Mouse (Mus musculus): ENCODE data around the gene Inpp4b.

Gene Inpp4b

DNA sequence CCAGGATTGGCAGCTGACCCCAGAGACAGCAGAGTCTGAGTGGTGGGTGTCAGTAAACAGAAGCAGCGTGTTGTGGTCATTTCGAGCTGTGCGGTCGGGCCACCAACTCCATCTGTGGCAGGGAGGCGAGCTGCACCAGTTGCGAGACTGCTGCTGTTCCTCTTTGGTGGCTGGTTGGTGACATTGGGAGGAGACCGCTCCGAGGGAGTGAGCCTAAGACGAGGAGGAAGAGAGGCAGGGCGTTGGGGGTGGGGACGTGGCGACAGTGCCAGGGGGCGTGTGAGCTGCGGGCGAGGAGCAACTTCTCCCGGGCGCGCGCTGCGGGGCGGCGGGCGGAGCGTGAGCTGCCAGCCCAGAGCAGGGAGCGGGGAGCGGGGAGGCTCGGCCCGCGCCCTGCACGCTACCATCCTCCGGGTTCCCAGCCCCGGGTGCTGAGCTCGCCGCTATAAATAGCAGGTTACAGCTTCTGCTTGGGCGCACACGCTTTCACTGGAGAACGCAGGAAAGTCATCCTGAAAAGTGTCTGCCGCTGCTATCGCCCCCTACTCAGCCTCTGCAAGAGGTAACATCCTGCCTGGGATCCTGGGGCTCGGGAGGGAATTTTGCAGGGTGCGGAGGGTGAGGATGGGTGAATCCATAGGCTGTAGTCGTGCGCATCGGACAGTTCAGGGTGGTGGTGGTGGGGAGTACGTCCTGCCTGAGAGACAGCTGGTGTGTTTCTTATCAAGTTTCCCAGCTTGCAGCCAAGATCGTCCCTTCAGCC, at the start of gene Inpp4b:
Inpp4b (plus strand) TSS at position 321 of the 763 bp plus-strand sequence.
- DNase-seq (ENCODE audit: low spot score in 2 of 2) = peak; percentile 80 to 82

DNA sequence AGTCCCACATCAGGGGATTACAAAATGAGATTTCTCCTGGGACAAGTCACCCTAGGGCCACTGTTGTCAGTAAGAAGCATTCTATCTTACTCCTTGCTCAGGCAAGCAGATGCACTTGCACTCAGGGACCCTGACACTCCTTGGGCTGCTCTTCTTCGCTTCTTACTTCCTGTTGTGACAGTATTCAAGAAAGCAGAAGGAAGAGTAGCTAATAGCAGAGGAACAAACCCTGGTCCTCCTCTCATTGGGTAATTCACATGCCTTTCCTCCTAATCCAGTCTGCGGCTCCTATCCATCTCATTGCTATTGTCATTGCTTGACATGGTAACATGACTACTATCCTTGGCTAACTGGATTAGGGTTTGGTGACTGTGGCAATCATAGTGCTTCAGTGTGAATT, 7.1 kb upstream of the Inpp4b start:
- no peak for DNase-seq (ENCODE audit: low spot score in 2 of 2)

DNA sequence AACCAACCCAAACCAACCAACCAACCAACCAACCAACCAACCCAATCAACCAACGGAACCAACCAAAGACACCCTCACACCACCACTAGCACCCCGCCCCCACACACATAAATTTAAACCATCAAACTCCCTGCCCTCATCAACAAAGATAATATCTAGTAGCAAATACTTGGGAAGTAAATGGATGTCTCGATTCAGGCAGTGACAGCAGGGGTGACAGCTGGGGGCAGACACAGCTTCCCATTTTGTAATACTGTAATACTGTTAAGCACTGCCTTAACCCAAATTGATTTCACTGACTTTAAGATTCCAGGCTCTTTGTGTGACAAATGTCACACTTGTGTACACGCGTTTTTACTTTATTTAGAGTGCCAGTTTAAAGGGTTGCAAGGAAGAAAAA, 1.2 kb upstream of the Inpp4b start:
- DNase-seq (ENCODE audit: low spot score in 2 of 2) = no peak

DNA sequence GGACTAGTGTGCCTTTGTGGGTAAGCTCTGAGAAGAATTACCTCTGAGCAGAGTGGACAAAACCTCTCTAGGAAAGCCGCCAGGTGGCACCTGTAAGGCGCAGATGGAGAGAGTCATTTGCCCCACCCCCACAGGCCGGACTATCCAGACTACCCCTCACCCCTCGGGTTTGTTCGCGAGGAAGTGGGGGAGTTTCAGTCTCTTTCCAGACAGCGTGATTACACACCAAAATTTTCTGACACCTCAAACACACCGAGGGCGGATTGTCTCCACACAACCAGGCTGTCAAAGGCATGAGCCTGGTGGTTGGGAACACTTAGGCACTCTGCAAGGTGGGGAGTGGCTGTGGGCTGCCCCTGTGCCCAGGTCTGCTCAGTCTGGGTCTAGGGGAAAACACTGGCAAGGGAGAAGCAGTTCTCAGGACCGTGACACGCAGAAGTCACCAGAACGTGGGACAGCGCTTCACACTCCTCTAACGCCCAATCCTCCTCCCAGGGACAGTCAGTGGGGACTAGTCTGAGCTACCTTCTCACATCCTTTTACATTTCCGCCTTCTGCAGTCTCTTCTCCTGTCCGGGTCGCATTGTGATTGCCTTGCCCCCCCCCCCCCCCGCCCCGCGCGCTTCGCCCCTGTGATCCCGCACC, 643 bp upstream of the Inpp4b start:
- DNase-seq (ENCODE audit: low spot score in 2 of 2) = peak; percentile 84 to 86

DNA sequence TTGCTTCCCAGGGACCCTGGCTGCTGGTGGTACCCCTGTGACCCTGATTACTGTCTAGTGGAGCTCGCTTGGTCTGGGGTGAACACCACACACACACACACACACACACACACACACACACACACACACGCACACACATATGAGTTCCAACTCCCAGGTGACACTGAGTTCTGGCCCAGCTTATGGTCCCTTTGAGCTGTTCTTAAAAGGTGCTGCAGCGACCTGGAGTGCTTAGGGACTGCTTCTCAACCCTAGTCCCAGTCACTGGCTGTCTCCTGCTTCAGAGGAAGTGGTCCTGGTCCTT, 595 bp downstream of the Inpp4b start:
- DNase-seq (ENCODE audit: low spot score in 2 of 2) = no peak

DNA sequence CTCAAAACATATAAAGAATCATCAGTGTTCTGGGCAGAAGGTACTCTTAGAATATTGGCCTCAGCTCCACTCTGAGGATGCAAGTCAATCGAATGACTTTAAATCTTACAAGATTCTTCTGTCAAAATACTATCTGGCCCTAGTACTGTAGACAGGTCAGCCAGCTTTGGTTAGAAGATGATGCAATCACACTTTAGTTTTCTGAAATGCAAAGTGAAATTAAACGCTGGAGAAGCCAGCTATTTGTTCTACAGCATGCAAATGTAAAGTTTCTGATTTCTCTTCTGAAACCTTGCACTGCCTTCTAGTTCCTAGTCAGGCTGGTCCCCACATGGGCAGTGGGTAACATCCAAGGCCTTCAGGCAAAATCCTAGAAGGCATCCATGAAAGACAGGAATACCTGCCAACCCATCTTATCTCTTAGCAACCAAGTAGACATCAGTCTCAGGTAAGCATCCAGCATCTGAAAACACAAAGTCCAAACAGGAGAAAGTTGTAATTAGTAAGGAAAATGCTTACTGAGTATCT, 2.9 kb downstream of the Inpp4b start:
- DNase-seq (ENCODE audit: low spot score in 2 of 2) = peak; percentile 15 to 35

DNA sequence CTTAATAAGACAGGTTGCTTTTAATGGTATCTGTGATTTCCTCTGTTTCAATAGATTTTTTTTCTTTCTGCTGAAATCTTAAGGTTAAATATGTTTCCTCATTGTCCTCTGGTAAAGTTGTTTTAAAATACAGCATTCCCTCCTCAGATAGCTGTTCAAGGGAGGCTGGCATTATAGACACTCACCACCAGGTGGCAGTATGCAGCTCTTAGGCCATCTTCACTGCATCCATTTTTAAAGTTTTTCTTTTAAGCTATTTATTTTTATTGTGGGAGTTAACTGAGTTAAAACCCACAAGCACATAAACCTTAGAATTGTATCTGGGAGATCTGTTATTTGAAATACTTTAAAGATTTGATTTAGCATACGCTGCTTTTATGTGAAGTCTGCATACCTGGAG, 7.1 kb downstream of the Inpp4b start:
- DNase-seq (ENCODE audit: low spot score in 2 of 2) = peak; percentile 31 to 43

DNA sequence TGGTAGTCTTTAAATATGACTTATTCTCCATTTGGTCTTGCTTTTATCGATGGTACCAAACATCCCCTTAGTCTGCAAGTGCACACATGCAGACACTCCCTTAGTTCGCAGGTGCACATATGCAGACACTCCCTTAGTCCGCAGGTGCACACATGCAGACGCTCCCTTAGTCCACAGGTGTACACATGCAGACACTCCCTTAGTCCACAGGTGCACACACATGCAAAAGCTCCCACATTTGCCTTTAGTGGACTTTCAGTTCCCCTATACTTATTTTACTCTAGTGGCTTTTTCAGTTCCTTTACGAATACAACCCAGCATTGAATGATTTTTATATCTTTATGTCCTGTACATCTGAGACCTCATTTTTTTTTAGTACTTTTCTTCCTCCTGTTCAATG, 11.1 kb downstream of the Inpp4b start:
- DNase-seq (ENCODE audit: low spot score in 2 of 2) = peak; percentile 80 to 82

DNA sequence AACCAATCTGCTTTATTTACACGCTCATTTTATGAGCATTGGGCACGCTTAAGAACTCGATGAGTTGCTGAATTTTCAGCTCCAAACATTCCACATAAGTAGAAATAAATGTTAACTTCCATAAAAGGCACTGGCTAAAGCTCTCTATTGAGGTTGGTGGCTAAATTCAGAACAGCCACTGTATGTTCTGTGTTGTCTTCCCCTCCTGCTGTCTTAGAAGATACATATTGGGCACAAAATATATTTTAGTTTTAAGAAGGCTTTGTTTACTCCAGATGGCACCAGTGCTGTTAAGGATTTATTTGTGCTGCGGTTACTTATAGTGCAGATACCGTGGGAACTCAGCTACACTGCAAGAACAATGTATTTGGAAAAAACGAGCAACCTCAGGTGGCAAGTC, 15.8 kb downstream of the Inpp4b start:
- no peak for DNase-seq (ENCODE audit: low spot score in 2 of 2)

DNA sequence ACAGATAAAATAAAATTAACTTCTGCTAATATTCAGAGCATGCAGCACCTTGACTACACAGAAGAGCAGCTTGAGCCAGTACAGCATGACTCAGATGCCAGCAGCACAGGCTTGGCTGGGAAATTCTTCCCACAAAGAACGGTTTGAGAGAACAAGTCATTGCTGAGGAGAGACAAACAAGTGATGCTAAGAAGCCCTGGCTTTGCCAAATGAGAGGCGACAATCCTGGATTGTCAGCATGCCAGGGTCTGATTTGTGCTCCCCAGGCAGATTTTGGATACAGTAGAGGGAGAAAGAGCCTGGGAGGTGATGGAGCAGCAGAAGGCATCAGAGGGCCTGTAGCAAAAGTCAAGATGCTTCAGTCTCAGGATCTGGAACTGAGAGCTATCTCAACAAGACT, 18.2 kb downstream of the Inpp4b start:
- no peak for DNase-seq (ENCODE audit: low spot score in 2 of 2)

DNA sequence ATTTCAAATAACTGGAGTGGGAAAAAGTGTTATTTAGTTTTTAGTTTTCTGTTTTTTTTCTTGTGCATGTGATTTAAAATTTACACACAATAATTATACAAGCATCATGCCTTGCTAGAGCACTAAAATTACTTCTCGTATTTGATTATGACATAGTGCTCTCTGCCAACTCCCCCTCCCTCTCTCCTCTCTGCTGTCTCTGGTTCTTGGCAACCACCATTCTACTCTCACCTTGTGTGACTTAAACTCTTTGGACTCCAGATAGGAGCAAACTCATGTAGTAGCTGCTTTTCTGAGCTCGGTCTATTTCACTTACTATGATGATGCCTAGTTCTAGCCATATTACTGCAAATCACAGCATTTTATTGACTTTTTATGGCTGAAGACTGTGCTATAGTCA, 18.8 kb downstream of the Inpp4b start:
- DNase-seq (ENCODE audit: low spot score in 2 of 2) = no peak

DNA sequence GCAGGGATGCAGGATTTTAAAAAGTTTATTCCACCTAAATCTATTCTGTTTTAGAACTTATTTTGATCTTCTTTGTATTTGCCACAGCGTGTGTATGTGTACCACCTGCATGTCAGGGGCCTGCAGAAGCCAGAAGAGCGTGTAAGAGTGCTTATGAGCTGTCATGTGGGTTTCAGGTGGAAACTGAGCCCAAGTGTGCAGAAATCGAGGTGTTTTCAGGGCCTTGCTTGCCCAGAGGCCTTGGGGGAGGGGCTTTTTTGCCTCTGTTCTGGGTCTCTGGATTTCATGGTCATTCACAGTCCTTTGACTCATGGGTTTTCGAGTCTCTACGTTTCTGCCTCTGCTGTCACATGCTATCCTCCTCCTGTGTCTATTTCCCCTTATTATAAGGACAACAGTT, 28.3 kb downstream of the Inpp4b start:
- peak in 1 of 2 experiments; percentile 10 for DNase-seq (ENCODE audit: low spot score in 2 of 2)

DNA sequence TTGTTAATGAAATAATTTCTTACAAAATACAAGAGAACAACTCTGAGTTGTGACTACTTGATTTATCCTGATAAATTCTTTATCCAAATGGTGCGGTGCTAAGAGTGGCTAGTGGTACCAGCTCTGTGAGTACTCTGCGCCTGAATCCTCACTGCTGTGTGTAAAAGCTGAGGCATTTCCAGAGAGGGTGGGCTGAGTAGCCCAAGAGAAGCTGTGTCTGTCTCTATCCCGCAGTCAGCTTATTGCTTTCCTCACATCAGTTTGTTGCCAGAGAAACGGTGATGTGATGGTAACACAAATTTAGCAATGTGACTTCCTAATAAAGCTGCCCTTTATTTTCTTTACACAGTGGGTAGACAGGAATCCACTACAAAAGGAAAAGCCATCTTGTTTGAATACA, 29.5 kb downstream of the Inpp4b start:
- DNase-seq (ENCODE audit: low spot score in 2 of 2) = no peak

DNA sequence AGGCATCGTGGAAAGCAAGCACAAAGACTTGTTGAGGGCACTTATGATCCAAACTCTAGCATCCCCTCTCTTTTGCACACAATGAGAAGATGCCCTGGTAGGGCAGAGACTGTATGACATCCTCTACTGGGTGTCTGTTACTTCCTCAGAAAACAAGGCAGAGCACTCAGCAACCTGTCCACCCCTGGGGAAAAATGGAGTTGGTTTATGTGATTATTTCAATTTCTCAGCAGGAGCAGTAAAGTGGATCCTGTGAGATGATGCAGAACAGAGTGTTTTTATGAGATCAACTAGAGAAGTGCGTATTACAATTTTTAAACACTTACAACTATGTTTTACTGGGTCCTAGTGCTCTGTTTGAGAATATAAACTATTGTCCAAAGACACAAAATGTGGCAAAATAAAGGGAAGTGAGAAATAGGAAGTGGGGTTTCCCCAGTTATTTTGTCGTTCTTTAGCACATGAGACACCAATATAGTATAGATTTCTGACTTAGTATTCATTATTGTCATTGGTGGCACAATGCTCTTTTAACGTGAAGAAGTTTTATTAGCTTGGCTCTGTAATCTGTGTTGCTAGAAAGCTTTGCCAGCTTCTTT, 32.6 kb downstream of the Inpp4b start:
- peak; percentile 49 to 66 for DNase-seq (ENCODE audit: low spot score in 2 of 2)

DNA sequence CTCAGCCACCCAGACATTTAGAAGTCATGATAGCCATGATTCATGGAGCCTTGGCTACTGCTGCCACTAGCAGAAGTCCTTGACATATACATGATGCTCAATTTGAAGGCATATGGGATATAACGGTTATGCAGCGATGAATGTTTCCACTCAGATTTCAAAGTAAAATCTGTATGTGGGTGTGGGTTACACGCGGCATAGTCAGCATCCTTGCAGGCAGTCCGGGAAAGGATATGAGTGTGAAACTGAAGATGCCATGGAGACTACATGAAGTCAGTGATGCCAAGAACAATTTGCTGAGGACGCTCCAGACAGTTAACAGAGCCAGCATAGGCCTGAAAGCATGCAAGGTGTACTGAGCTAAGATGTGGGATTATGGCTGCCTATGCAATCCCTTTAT, 46.6 kb downstream of the Inpp4b start:
- no peak for DNase-seq (ENCODE audit: low spot score in 2 of 2)

DNA sequence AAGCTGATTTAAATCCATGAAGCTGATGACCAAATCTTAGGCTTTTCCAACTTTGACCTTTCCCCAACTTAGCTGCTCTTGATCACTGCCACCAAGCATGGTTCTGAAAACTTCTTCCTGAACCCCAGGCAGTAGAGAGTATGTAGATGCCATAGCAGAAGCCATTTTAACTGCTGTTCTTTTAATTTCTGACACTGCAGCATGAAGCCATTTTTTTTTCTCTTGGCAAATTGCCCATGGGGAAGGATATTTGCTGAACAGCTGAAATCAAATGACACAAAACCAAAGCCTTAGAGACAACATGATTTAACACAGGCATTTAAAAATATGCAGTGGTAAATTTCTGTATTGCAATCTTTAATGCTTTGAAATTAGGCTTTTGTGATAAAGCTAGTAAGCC, 56.7 kb downstream of the Inpp4b start:
- no peak for DNase-seq (ENCODE audit: low spot score in 2 of 2)

DNA sequence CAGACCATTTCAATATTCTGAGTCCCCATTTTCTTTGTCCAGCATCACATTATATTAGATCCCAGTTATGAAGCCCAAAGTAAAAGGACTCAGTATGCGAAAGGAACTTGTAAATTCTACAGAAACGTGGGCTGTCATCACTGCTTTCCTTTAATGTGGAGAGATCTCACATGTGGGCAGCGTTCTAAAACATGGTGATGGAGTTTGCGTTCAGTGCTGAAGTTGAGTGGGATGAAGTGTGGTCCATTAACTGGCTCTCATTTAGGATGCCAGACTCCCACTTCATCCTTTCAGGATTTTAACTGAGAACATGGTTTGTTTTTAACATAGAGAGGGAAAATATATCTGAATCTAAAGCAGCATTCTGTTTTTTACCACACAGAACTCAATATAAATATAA, 57.1 kb downstream of the Inpp4b start:
- no peak for DNase-seq (ENCODE audit: low spot score in 2 of 2)

DNA sequence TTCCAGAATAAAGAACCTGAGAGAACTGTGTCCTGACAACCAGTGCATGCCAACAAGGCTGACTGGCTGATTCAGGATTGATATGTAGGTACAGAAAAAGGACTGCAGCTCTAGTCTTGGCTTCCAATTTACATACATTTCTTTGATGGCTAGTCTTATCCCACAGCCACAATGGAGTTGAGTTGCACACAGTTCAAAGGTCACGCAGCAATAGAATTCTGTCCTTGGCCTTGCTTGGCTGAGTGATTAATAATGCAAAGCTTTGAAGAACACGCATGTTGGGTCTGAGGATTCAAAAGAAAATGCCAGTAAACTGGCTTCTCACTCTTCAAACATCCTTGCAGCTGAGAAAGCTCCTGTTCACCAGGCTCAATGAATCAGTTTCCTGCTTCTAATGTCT, 70.4 kb downstream of the Inpp4b start:
- DNase-seq (ENCODE audit: low spot score in 2 of 2) = no peak

DNA sequence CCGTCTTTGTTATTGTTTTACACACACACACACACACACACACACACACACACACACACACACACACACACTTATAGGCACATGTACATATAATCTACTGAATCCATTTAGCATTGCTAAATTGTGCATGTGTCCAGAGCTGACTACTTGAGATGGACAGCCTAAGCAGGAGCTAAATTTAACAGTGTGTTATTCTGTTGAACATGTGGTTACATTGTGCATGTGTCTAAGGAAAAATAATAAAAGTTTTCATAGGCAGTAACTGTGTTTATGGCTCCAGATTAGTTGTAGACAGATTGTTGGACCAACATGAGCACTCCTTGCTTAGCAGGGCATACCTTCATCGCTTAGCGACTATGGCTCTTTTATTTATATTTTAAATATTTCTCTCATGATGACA, 101.6 kb downstream of the Inpp4b start:
- no peak for DNase-seq (ENCODE audit: low spot score in 2 of 2)

DNA sequence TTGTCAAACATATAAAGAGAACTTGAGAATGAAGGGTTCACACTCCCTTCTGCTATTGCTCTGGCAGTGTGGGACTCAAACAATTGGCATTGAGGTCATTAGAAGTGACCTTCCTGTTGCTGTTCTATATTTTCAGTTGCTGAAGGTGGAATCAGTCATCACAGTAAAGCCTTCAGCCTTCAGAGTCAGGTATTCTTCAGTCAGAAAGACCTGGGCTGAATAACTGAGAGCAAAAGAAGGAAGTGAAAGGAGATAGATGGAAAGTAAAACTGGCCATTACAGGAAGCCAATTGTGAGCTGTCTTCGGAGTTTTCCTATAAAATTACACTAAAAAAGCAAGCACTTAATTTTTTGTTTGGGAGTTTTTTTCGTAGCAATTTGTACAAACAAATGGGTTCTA, 107.4 kb downstream of the Inpp4b start:
- peak; percentile 27 to 45 for DNase-seq (ENCODE audit: low spot score in 2 of 2)

DNA sequence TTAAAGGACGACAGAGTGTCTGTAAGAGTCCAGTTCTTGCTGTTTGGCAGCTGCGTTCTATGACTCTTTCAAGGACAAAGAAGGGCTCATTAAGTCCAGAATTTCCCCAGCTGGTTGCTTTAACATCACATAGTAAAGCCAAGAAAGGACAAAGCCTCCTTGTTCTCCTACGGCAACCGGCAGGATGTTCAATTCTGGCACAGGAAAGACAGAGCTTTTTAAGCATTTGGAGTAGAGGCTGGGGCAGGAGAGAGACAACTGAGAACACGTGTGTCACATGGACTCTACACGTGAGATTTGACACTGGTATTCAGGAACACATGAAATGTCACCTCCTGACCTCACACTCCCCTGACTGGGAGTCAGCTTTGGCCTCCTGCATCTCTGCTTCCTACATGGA, 109.7 kb downstream of the Inpp4b start:
- no peak for DNase-seq (ENCODE audit: low spot score in 2 of 2)

DNA sequence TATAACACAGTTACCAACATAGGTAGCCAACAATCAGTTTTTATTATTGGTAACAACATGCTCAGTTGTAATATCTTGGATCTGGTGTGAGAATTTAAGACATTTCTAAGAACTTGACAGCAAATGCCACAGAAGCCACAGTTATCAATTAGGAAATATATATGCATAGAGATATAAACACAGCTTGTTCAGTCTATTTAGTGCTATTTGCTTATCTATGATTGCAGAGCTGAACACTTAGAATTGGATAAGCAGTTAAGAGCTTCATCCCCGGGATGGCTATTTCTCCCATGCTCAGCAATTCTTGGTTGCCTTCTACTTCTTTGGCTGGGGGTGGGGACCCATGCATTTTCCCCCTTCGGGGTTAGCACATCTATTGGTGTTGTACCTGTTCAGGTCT, 112.5 kb downstream of the Inpp4b start:
- DNase-seq (ENCODE audit: low spot score in 2 of 2) = no peak

DNA sequence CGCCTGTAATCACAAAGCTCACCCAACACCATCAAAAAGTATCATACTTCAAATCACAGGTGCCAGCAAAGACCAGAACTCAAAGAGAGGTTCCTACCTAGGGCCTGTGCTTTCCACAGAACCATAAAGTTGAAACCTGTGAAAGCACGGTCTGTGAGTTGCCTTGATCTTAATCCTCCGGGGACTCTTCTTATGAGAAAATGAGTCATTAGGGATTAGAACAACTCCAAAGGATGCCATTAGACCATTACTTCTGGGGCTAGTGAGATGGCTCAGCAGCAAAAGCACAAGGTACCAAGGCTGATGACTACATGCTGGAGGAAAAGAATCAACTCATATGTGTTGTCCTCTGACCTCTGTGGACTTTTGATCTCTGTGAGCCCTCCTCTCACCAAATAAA, 121.4 kb downstream of the Inpp4b start:
- DNase-seq (ENCODE audit: low spot score in 2 of 2) = no peak
